Mouse (Mus musculus): ENCODE data around the gene Kcnip4. TPM values are rescaled to one million over a fixed set of nuclear protein-coding genes. Genes with fewer than 3 reads are reported as not detected.
A peak's percentile ranks its signal among the peaks of the same experiment; 100 is the strongest.

The Kcnip4 gene
- polyA plus RNA-seq, 1 experiment from 2014 or later: 26.1 TPM

DNA sequence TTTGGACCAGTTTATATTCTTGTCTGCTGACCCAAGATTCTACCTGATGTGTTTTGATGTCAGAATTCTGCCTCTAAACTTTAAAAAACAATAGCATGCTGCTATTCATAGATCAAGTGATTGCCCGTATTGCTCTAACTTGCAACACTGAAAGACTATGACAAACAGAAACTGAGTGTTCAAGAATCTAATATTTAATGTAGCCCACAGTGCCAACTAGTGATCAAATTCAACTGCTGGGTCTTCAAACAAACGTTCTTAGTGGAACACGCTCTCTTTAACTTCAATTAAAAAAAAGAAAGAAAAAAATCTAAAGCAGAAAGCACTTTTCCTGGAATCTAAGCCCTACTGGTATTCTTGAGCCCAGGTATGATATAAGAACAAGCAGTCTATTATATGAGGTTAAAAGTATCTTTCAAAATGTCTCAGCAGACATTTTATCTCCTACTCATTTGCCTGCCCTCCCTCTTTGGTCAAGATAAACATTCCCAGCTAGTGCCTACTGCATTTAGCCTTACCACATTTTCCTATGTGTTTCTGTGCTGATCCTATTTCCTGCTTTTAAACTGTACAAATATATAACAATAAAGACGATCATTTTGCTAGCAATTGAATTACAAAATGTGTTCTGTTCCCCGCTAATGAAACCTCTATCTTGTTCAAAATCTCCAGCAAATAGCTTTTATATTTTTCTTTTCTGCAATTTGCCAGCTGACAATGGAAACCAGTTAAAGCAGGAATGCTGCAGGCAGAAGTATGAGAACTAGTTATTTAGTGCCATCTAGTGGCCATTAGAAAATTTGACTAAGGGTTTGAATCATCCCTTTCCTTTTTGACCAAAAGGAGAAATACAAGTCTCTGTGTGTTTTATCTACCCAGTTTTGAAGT lies 1179.4 kb downstream of the Kcnip4 start:
- H3K36me3 ChIP-seq (ENCODE audit: control insufficient read depth, insufficient read depth, low read length): no peaks in the 10 kb centered on the region
- no peak overlapping the region for H3K4me3 ChIP-seq (ENCODE audit: low read depth, low read length)
- 49% methylated on average over 5 of the region's 5 CpGs for WGBS
- H3K4me2 ChIP-seq (ENCODE audit: low read depth, low read length): no peak overlapping the region
- H3K4me1 ChIP-seq (ENCODE audit: control insufficient read depth, insufficient read depth, low read length): no peaks in the 10 kb centered on the region
- no peak overlapping the region for H3K27ac ChIP-seq (ENCODE audit: low read depth, low read length)
- H3K9me3 ChIP-seq (ENCODE audit: control insufficient read depth, low read length): no peaks in the 10 kb centered on the region
- peak; percentile 88 for ATAC-seq (ENCODE audit: low read depth)
- H3K27me3 ChIP-seq (ENCODE audit: control insufficient read depth, insufficient read depth, low read length): no peaks in the 10 kb centered on the region
- no peak overlapping the region for H3K9ac ChIP-seq (replicated peaks; ENCODE audit: low read depth, low read length)

DNA sequence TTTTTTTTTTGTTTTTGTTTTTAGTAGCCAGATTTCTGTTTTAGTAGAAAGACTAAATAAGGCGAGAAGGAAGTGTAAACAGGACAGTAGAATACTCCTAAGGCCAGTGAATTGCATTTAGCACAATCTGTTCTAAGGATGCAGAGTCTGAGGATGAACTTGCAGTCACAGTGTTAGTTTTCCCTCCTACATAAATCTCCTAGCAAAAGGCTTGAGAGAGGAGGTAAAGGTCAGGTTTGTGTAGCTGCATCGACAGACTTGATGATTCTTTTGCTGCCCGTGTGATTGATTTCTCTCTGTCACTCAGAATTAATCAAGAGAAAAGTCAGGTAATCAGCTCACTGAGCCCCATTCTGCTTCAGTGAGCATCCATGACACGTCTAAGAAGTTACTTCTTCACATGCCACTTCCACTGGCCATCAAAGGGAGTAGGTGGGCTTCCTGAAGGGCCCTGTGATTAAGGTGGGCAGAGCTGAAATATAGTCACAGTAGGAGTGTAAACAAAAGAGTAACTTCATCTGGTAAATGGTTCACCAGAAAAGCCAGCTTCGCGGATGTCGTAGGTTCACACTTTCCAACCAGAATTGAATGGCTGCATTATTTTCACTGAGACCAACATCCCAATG lies 1183.8 kb downstream of the Kcnip4 start:
- Histone ChIP-seq H3K9ac (replicated peaks; ENCODE audit: low read depth, low read length) (no peak overlapping the region), H3K4me1 (ENCODE audit: control insufficient read depth, insufficient read depth, low read length) (no peaks in the 10 kb centered on the region), H3K27me3 (ENCODE audit: control insufficient read depth, insufficient read depth, low read length) (no peaks in the 10 kb centered on the region), H3K9me3 (ENCODE audit: control insufficient read depth, low read length) (no peaks in the 10 kb centered on the region), H3K27ac (ENCODE audit: low read depth, low read length) (no peak overlapping the region), H3K4me3 (ENCODE audit: low read depth, low read length) (no peak overlapping the region), H3K4me2 (ENCODE audit: low read depth, low read length) (no peak overlapping the region), H3K36me3 (ENCODE audit: control insufficient read depth, insufficient read depth, low read length) (no peaks in the 10 kb centered on the region)
- WGBS: 55% methylated on average over 7 of the region's 7 CpGs
- ATAC-seq (ENCODE audit: low read depth): no peak
